In the genomic region with DNA sequence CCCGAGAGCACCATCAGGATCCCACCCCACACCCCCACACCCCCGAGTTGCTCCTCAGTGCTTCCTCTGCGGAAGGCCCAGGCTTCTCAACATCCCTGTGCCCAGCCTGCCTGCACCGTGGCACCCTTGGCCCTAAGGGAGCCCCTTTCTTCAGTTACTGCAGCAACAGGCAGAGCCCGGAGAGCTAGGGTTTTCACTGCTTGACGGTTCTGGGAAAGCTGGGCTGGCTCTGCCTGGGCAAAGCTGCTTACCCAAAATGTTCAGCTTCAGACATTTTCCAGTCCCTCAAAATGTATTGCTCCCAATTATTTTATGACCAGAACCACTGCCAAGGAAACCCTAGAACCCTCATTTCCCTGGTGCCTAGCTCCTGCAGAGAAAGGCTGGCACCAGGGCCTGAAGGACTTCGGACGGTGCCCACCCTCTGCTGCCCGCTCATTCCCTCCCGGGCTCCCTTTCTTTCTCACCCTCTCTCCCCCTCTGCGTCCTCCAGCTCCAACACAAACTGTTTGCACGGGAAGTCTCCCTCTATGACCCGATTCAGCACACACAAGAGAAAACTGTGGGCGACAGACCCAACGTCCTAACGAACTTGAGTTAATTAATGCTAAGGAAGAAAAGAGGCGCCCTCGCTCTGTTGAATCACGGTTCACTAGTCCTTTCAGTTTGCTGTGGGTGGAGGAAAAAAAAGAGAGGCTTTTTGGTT, we compare ENCODE assay signal across 12 mouse cellular contexts. TPM values are rescaled to one million over a fixed set of nuclear protein-coding genes. Genes with fewer than 3 reads are reported as not detected.
A peak's percentile ranks its signal among the peaks of the same experiment; 100 is the strongest.
DNase-seq lines count a peak whose midpoint lies in the region; ATAC-seq lines count a peak whose summit lies in the region.
"Had no signal": no experiment of that assay in that cellular context is flagged by ENCODE, and none has a peak within 500 bp of the region (broad histone marks: within the 10 kb centered on the region; RNA-seq: fewer than 3 reads in every experiment).

No protein-coding gene starts in this region.

- H3K4me3 ChIP-seq in heart, embryonic 14.5 days (ENCODE audit: control insufficient read depth in 1 of 2, insufficient read depth in 1 of 2, low read depth in 1 of 2, low read length in 2 of 2): peak overlapping the region in 1 of 2 experiments; percentile 0; a peak in 1 of 4 replicates
- peak overlapping the region; percentile 10 for H3K4me3 ChIP-seq in forebrain, embryonic 12.5 days (replicated peaks)
- 0 out of 2 replicates have a peak overlapping the region, but pooled peaks have one; percentile 1 for H3K4me3 ChIP-seq in midbrain, embryonic 14.5 days (replicated peaks; ENCODE audit: low read depth, low read length)
- H3K4me3 ChIP-seq: erythroblast, embryonic 14.5 days; lung, embryonic 15.5 days had no signal

- WGBS in heart, embryonic 14.5 days: 24% methylated on average over 19 of the region's 19 CpGs
- WGBS in forebrain, embryonic 12.5 days: 1% methylated on average over 19 of the region's 19 CpGs
- 5% methylated on average over 19 of the region's 19 CpGs for WGBS in midbrain, embryonic 14.5 days

- H3K27me3 ChIP-seq in heart, embryonic 14.5 days (ENCODE audit: control insufficient read depth, insufficient read depth, low read length): peaks cover 98% of the 10 kb centered on the region
- peaks cover 100% of the 10 kb centered on the region for H3K27me3 ChIP-seq in forebrain, embryonic 12.5 days
- peaks cover 97% of the 10 kb centered on the region for H3K27me3 ChIP-seq in midbrain, embryonic 14.5 days (ENCODE audit: control insufficient read depth, insufficient read depth, low read length)

- peak overlapping the region; percentile 16 for H3K9ac ChIP-seq in heart, embryonic 14.5 days (ENCODE audit: low read length)
- H3K9ac ChIP-seq in forebrain, embryonic 12.5 days: peak overlapping the region; percentile 41; the same call in 1 of the 2 replicates
- H3K9ac ChIP-seq in midbrain, embryonic 14.5 days (replicated peaks; ENCODE audit: low read length): no peak overlapping the region
- H3K9ac ChIP-seq: lung, embryonic 15.5 days had no signal

- no peak overlapping the region for H3K27ac ChIP-seq in heart, embryonic 14.5 days (replicated peaks in 1 of 2; ENCODE audit: control insufficient read depth in 1 of 2, insufficient read depth in 1 of 2, low read depth in 2 of 2, low read length in 2 of 2)
- peak overlapping the region; percentile 77 for H3K27ac ChIP-seq in forebrain, embryonic 12.5 days
- H3K27ac ChIP-seq in midbrain, embryonic 14.5 days (replicated peaks; ENCODE audit: low read depth, low read length): peak overlapping the region; percentile 62
- H3K27ac ChIP-seq: lung, embryonic 15.5 days had no signal

- no peak for DNase-seq in heart, adult 11 months
- peak; percentile 78 for DNase-seq in Muller cell, postnatal 12 days (ENCODE audit: inconsistent ontology term)
- DNase-seq in midbrain, embryonic 14.5 days: peak; percentile 52
- no peak for DNase-seq in kidney, adult 9 months
- DNase-seq in left cerebral cortex, postnatal 10 days (ENCODE audit: extremely low spot score in 1 of 2, low spot score in 2 of 2): no peak
- DNase-seq in adrenal gland, adult (ENCODE audit: inconsistent age in 2 of 2, low spot score in 1 of 2): no peak
- DNase-seq: heart, postnatal 14 days had no signal

- H3K4me1 ChIP-seq in heart, embryonic 14.5 days (ENCODE audit: control insufficient read depth in 2 of 2, insufficient read depth in 2 of 2, low read length in 2 of 2): peaks cover 22 to 40% of the 10 kb centered on the region in 2 experiments; a peak in 3 of 4 replicates
- peaks cover 50% of the 10 kb centered on the region for H3K4me1 ChIP-seq in forebrain, embryonic 12.5 days
- peaks cover 17% of the 10 kb centered on the region for H3K4me1 ChIP-seq in midbrain, embryonic 14.5 days (ENCODE audit: control insufficient read depth, insufficient read depth, low read length)

- no peaks in the 10 kb centered on the region for H3K36me3 ChIP-seq in heart, embryonic 14.5 days (ENCODE audit: control insufficient read depth, insufficient read depth, low read length)
- no peaks in the 10 kb centered on the region for H3K36me3 ChIP-seq in forebrain, embryonic 12.5 days (replicated peaks)
- no peaks in the 10 kb centered on the region for H3K36me3 ChIP-seq in midbrain, embryonic 14.5 days (ENCODE audit: control insufficient read depth, insufficient read depth, low read length)
- H3K36me3 ChIP-seq: lung, embryonic 15.5 days had no signal

- H3K4me2 ChIP-seq in heart, embryonic 14.5 days (ENCODE audit: low read length): no peak overlapping the region; the same call in 1 of the 2 replicates
- peak overlapping the region; percentile 38 for H3K4me2 ChIP-seq in forebrain, embryonic 12.5 days
- H3K4me2 ChIP-seq in midbrain, embryonic 14.5 days (ENCODE audit: low read length): 0 out of 2 replicates have a peak overlapping the region, but pooled peaks have one; percentile 7
- H3K4me2 ChIP-seq: lung, embryonic 15.5 days had no signal

- no peaks in the 10 kb centered on the region for H3K9me3 ChIP-seq in heart, embryonic 14.5 days (ENCODE audit: control insufficient read depth, low read length)
- H3K9me3 ChIP-seq in forebrain, embryonic 12.5 days: no peaks in the 10 kb centered on the region
- no peaks in the 10 kb centered on the region for H3K9me3 ChIP-seq in midbrain, embryonic 14.5 days (ENCODE audit: control insufficient read depth, low read length)
- H3K9me3 ChIP-seq: lung, embryonic 15.5 days had no signal

- intact Hi-C loops in left cerebral cortex, postnatal 10 days (cut with DNase I): loop anchor here (1.0 kb wide), 1 partner anchor 20 kb away; no protein-coding TSS in a partner anchor

- no peak for ATAC-seq in heart, embryonic 14.5 days (ENCODE audit: insufficient number of reproducible peaks, insufficient read depth, low FRiP score, low read depth)
- ATAC-seq in forebrain, embryonic 12.5 days (ENCODE audit: low FRiP score): peak; percentile 67; the same call in 1 of the 2 replicates
- ATAC-seq in midbrain, embryonic 14.5 days (ENCODE audit: low FRiP score, low TSS enrichment): no peak

RNA-seq across cellular contexts. Expression of gene Nfix, which starts 20.5 kb away (rescaled TPM):
- 16.3 and 16.8 TPM in 2 replicates for polyA plus RNA-seq in heart, embryonic 14.5 days (2014; fragmentation: Nextera tagmentation; extraction: Ambion mirVana)
- polyA plus RNA-seq in forebrain, embryonic 12.5 days (2016; fragmentation: Nextera tagmentation; extraction: Ambion mirVana): 31.9 and 33.2 TPM in 2 replicates
- 45.9 and 49.8 TPM in 2 replicates for polyA plus RNA-seq in midbrain, embryonic 14.5 days (2014; fragmentation: Nextera tagmentation; extraction: Ambion mirVana)
- total RNA-seq in left cerebral cortex, postnatal 10 days (2021): 100 to 1,000 TPM; 397 to 441 TPM

RNA-seq across cellular contexts. Expression of gene Dand5, which starts 43.0 kb away (rescaled TPM):
- polyA plus RNA-seq in heart, embryonic 14.5 days (2014; fragmentation: Nextera tagmentation; extraction: Ambion mirVana): 5.9 and 6.6 TPM in 2 replicates
- polyA plus RNA-seq in forebrain, embryonic 12.5 days (2016; fragmentation: Nextera tagmentation; extraction: Ambion mirVana): 5.3 and 5.6 TPM in 2 replicates
- polyA plus RNA-seq in midbrain, embryonic 14.5 days (2014; fragmentation: Nextera tagmentation; extraction: Ambion mirVana): 9.9 and 12.7 TPM in 2 replicates
- total RNA-seq in left cerebral cortex, postnatal 10 days (2021): 1 to 10 TPM; 7.4 to 8.3 TPM

RNA-seq across cellular contexts. Expression of gene Gadd45gip1, which starts 51.6 kb away (rescaled TPM):
- 49.9 and 53.0 TPM in 2 replicates for polyA plus RNA-seq in heart, embryonic 14.5 days (2014; fragmentation: Nextera tagmentation; extraction: Ambion mirVana)
- polyA plus RNA-seq in forebrain, embryonic 12.5 days (2016; fragmentation: Nextera tagmentation; extraction: Ambion mirVana): 43.0 and 44.8 TPM in 2 replicates
- 32.7 and 35.8 TPM in 2 replicates for polyA plus RNA-seq in midbrain, embryonic 14.5 days (2014; fragmentation: Nextera tagmentation; extraction: Ambion mirVana)
- total RNA-seq in left cerebral cortex, postnatal 10 days (2021): 10 to 100 TPM; 20.6 to 21.3 TPM

RNA-seq across cellular contexts. Expression of gene G430095P16Rik, which starts 56.9 kb away (rescaled TPM):
- 5.2 and 5.9 TPM in 2 replicates for polyA plus RNA-seq in heart, embryonic 14.5 days (2014; fragmentation: Nextera tagmentation; extraction: Ambion mirVana)
- polyA plus RNA-seq in forebrain, embryonic 12.5 days (2016; fragmentation: Nextera tagmentation; extraction: Ambion mirVana): 2.2 and 3.5 TPM in 2 replicates
- polyA plus RNA-seq in midbrain, embryonic 14.5 days (2014; fragmentation: Nextera tagmentation; extraction: Ambion mirVana): 0.67 and 0.91 TPM in 2 replicates
- under 1 TPM in 1 of 2 experiments, not detected in 1; 0.51 TPM for total RNA-seq in left cerebral cortex, postnatal 10 days (2021)
- total RNA-seq: layer of hippocampus, postnatal 14 days had no signal

Comparison
In these comparisons a context has a peak if more than half of its experiments do, and no peak if none do; other contexts are left out.
1. H3K27ac ChIP-seq: peak in forebrain, embryonic 12.5 days (single experiment) and midbrain, embryonic 14.5 days (single experiment); none in heart, embryonic 14.5 days (0 of 2).
2. DNase-seq: peak in Muller cell, postnatal 12 days (single experiment) and midbrain, embryonic 14.5 days (single experiment); none in heart, adult 11 months (single experiment), kidney, adult 9 months (single experiment), left cerebral cortex, postnatal 10 days (0 of 2) and adrenal gland, adult (0 of 2).